Mouse (Mus musculus) megakaryocyte, embryonic 14.5 days (primary cell): ENCODE data around the gene Nop14. TPM values are rescaled to one million over a fixed set of nuclear protein-coding genes. Genes with fewer than 3 reads are reported as not detected.

Experiments
- H3K27me3 ChIP-seq: replicated peaks from 2 replicates; pipeline ENCODE3; 2012; ENCODE audit warnings: inconsistent platforms
- H3K36me3 ChIP-seq: replicated peaks from 2 replicates; pipeline ENCODE3; 2012; ENCODE audit warnings: low read length, inconsistent platforms, mixed read lengths
- H3K4me1 ChIP-seq: 2 replicates; pipeline ENCODE4 v1.6.1; 2012; ENCODE audit warnings: inconsistent platforms
- H3K4me3 ChIP-seq: replicated peaks from 2 replicates; pipeline ENCODE3; 2012; ENCODE audit warnings: moderate library complexity, mild to moderate bottlenecking, inconsistent platforms
- H3K9me3 ChIP-seq: 2 replicates; pipeline ENCODE4 v1.6.1; 2012; ENCODE audit warnings: inconsistent platforms
- FLI1 ChIP-seq: IDR thresholded peaks from 2 replicates; pipeline ENCODE4 v1.6.1; 2012; ENCODE audit warnings: low read length, inconsistent platforms, mixed read lengths
- GATA1 ChIP-seq: IDR thresholded peaks from 3 replicates; pipeline ENCODE4 v1.6.1; 2012; ENCODE audit warnings: mixed read lengths, low read length, inconsistent platforms, borderline replicate concordance
- polyA plus RNA-seq: library from polyadenylated mRNA; stranded (reverse); fragments of >175 nt; gene quantifications from 2 replicates; pipeline ENCODE4 v1.2.3, GENCODE M21; 2012; ENCODE audit warnings: low replicate concordance; ENCODE audit not compliant: insufficient read depth

Gene Nop14
- polyA plus RNA-seq, 1 experiment, result 14.1 TPM

- Histone ChIP-seq H3K36me3 (peaks cover 49% of the 10 kb centered on the region), H3K27me3 (no peaks in the 10 kb centered on the region), H3K9me3 (no peaks in the 10 kb centered on the region), H3K4me3 (no peak overlapping the region), H3K4me1 (peaks cover 59% of the 10 kb centered on the region)
- TF ChIP-seq FLI1 (no peak), GATA1 (no peak)
Measured at GRCm38 (mm10) chr5:34590702-34591101, 69.2 kb downstream of the Nop14 start.

- H3K4me3 ChIP-seq, result no peak overlapping the region
- H3K9me3 ChIP-seq, result no peaks in the 10 kb centered on the region
- TF ChIP-seq FLI1 (no peak), GATA1 (no peak)
- H3K4me1 ChIP-seq, result peaks cover 66% of the 10 kb centered on the region
- peaks cover 47% of the 10 kb centered on the region for H3K36me3 ChIP-seq
- H3K27me3 ChIP-seq, result no peaks in the 10 kb centered on the region
Measured at GRCm38 (mm10) chr5:34590059-34590458, 69.9 kb downstream of the Nop14 start.

Other genes starting within 250 kb of the Nop14 start
- 2.0 and 7.5 TPM in 2 replicates for gene Tnip2, start 146.2 kb downstream of the Nop14 start, polyA plus RNA-seq
- 8.6 and 17.1 TPM in 2 replicates for gene Sh3bp2, start 134.3 kb downstream of the Nop14 start, polyA plus RNA-seq
- gene Add1, start 86.5 kb downstream of the Nop14 start, polyA plus RNA-seq, result 255 and 447 TPM in 2 replicates
- 199 and 972 TPM in 2 replicates for gene Mfsd10, start 22.9 kb downstream of the Nop14 start, polyA plus RNA-seq
- not detected in 2 replicates for gene Grk4, start 231 bp upstream of the Nop14 start, polyA plus RNA-seq
- 0.64 and 1.7 TPM in 2 replicates for gene Htt, start 101.6 kb upstream of the Nop14 start, polyA plus RNA-seq
- 15.3 and 26.3 TPM in 2 replicates for gene Msantd1, start 247.9 kb upstream of the Nop14 start, polyA plus RNA-seq